Mouse (Mus musculus): ENCODE data around the gene Apof. TPM values are rescaled to one million over a fixed set of nuclear protein-coding genes. Genes with fewer than 3 reads are reported as not detected.
A peak's percentile ranks its signal among the peaks of the same experiment; 100 is the strongest.
"Not testable (repeated sequence)": the region's sequence is repeated elsewhere in the genome, so short reads cannot be mapped to it uniquely, and the experiment has no call there.

The Apof gene
- polyA plus RNA-seq, 1 experiment: 0.58 TPM

DNA sequence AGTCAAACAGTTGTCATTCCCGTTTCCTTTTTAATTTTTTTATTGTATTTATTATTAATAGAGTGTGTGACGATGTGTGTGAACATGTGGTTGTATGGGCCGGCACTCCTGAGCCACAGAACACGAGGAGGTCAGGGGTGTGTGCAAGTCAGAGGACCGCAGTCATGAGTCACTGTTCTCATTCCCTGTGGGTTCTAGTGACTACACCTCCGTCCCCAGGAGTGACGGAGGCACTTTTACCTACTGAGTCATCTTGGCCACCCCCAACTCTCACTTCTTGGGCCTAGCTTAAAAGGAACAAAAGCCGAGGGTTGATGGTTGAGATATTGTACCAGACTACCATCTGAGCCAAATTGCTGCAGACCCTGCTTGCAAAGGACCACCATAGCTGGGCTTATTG lies 12.1 kb upstream of the Apof start:
- peak in 1 of 2 experiments; percentile 42 for DNase-seq (ENCODE audit: extremely low spot score in 1 of 2, low spot score in 1 of 2)

DNA sequence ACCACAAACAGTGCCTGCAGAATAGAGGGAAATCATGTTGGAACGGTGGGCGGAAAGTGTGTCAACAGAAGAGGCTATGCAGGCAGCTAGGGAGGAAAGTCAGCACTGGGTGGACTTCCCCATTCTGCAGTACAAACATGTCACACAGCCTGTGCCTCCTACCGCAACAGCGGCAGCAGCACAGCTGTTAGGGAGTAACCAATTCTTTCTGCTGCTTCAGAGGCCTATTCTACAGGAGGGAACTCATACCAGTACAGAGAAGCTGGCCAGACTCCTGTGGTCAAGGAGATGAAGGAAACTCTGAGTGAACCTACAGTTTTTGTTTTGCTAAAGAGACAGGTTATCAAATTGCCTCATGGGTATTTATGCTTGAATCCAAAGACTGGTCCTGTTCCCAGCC lies 9.5 kb upstream of the Apof start:
- no peak for DNase-seq (ENCODE audit: extremely low spot score in 1 of 2, low spot score in 1 of 2)

GRCm38 (mm10) chr10:128259946-128260345 lies 8.5 kb upstream of the Apof start:
- DNase-seq (ENCODE audit: extremely low spot score in 1 of 2, low spot score in 1 of 2): no peak

GRCm38 (mm10) chr10:128260376-128260775 lies 8.1 kb upstream of the Apof start:
- not testable (repeated sequence) for DNase-seq (ENCODE audit: extremely low spot score in 1 of 2, low spot score in 1 of 2)

DNA sequence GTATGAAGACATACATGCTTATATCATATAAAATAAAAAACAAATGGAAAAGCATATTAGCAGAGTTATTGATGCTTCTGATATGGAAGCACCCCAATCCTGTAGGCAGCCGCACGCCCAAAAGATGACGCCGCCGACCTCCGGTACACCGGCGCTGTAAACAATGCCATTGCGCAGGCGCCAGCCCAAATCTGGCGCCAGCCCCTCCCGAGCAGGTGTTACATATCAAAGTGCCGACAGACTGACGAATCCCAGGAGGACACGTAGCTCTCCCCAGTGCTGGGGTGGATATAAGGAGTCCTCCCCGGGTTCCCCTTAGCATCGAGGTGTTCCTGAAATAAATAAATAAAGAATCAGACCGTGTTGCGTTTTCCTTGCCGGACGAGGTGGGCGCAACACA lies 6.2 kb upstream of the Apof start:
- DNase-seq (ENCODE audit: extremely low spot score in 1 of 2, low spot score in 1 of 2): no peak

- peak in 1 of 2 experiments; percentile 33 for DNase-seq (ENCODE audit: extremely low spot score in 1 of 2, low spot score in 1 of 2)
Observed at GRCm38 (mm10) chr10:128263393-128264310, 4.8 kb upstream of the Apof start.

GRCm38 (mm10) chr10:128269206-128269910 lies 887 bp downstream of the Apof start:
- DNase-seq (ENCODE audit: extremely low spot score in 1 of 2, low spot score in 1 of 2): no peak

GRCm38 (mm10) chr10:128270287-128270841 lies 1.9 kb downstream of the Apof start, which contains the start of gene Stat2:
Gene Stat2, plus strand, starts transcription at chr10:128270559.
- peak; percentile 97 to 98 for DNase-seq (ENCODE audit: extremely low spot score in 1 of 2, low spot score in 1 of 2)

DNA sequence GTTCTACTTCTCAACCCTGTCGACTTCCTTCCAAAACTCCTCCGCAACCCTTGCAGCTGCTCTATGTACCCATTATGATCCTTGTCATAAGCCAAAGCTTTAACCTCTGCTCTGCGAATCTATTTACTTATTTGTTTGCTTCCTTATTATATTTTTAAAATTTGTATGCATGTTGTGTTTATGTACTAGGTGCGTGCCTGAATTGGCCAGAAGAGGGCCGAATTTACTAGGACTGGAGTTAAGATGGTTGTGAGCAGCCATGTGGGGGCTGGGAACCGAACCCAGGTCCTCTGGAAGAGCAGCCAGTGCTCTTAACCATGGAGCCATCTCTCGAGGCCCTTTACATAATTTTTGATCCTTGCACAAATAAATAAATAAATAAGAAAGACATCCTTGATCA lies 2.4 kb downstream of the Apof start:
- no peak for DNase-seq (ENCODE audit: extremely low spot score in 1 of 2, low spot score in 1 of 2)

DNA sequence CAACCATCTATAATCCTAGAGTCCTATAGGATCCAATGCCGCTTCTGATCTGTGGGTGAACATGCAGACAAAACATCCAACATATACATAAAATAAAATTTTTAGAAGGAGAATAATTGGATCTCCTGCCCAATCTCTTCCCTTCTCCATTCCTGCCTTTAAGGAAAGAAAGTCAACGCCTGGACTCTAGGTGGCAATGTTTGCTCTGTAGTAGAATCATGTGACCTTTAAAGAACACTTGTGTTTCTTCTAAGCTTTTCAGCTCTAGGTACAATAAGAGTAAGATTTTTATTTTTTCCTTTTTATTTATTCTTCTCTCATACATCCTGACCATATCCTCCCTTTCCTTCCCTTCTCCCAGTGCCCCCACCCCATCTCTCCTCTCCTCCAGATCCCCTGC lies 3.4 kb downstream of the Apof start:
- DNase-seq (ENCODE audit: extremely low spot score in 1 of 2, low spot score in 1 of 2): no peak

- DNase-seq (ENCODE audit: extremely low spot score in 1 of 2, low spot score in 1 of 2): not testable (repeated sequence)
Observed at GRCm38 (mm10) chr10:128272819-128273439, 4.5 kb downstream of the Apof start.

DNA sequence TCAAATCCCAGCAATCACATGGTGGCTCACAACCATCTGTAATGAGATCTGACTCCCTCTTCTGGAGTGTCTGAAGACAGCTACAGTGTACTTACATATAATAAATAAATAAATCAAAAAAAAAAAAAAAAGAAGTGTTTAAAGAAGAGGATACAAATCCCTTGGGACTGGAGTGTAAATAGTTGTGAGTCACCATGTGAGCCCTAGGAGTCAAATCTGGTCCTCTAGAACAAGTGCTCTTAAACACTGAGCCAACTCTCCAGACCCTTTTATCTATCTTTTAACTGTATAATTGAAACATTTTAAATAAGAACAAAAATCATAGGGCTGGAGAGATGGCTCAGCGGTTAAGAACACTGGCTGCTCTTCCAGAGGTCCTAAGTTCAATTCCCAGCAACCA lies 6.9 kb downstream of the Apof start:
- not testable (repeated sequence) for DNase-seq (ENCODE audit: extremely low spot score in 1 of 2, low spot score in 1 of 2)

DNA sequence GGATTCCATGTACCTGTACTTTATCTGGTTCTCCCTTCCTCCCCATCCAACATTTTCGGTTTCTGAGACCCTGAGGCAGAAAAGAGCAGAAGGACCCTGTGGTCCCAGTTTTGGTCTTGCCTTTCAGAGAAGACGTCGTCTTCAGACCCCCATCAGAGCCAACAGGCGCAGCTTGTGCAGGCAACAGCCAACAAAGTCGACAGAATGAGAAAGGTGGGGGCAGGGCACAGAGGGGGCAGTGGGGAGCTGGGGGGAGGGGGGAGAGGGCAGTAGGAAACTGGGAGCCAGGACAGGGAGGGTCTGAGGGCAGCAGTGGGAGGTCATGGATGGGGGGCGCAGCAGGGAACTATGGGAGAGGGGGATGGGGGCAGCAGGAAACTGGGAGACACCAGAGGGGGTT lies 9.7 kb downstream of the Apof start:
- DNase-seq (ENCODE audit: extremely low spot score in 1 of 2, low spot score in 1 of 2): no peak

DNA sequence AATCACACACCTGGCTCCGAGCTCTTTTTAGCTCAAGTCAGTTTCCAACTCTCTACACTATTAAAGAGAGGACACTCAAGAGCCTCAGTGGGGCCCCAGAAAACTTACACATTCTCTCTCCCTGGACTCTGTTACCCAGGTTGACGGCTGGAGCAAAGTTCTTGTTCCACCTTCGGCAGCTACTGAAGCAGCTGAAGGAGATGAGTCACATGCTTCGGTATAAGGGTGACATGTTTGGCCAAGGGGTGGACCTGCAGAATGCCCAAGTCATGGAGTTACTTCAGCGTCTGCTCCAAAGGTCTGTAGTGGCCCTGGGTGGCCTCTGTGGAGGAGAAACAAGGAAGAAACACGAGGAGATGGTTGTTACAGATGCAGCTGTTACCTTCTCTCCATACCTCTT lies 12.5 kb downstream of the Apof start:
- no peak for DNase-seq (ENCODE audit: extremely low spot score in 1 of 2, low spot score in 1 of 2)

DNA sequence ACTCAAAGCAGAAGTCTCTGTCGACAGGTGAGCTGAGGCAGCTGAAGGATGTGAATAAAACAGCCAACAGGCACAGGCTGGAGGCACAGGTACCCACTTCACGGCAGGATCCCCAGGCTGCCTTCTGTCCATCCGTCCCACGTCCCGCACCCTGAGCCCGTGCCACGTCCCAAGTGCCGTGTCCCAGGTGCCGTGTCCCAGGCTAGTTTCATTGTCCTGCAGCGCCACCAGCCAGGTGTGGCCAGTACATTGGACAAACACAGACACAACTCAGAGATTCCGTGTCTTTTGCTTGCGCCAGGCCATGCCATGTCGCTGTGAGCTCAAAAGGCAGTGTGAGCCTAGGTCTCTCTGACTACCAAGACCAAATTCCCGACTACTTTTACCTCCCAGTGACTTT lies 13.2 kb downstream of the Apof start:
- no peak for DNase-seq (ENCODE audit: extremely low spot score in 1 of 2, low spot score in 1 of 2)

- DNase-seq (ENCODE audit: extremely low spot score in 1 of 2, low spot score in 1 of 2): no peak
Observed at GRCm38 (mm10) chr10:128282886-128283450, 14.5 kb downstream of the Apof start.

DNA sequence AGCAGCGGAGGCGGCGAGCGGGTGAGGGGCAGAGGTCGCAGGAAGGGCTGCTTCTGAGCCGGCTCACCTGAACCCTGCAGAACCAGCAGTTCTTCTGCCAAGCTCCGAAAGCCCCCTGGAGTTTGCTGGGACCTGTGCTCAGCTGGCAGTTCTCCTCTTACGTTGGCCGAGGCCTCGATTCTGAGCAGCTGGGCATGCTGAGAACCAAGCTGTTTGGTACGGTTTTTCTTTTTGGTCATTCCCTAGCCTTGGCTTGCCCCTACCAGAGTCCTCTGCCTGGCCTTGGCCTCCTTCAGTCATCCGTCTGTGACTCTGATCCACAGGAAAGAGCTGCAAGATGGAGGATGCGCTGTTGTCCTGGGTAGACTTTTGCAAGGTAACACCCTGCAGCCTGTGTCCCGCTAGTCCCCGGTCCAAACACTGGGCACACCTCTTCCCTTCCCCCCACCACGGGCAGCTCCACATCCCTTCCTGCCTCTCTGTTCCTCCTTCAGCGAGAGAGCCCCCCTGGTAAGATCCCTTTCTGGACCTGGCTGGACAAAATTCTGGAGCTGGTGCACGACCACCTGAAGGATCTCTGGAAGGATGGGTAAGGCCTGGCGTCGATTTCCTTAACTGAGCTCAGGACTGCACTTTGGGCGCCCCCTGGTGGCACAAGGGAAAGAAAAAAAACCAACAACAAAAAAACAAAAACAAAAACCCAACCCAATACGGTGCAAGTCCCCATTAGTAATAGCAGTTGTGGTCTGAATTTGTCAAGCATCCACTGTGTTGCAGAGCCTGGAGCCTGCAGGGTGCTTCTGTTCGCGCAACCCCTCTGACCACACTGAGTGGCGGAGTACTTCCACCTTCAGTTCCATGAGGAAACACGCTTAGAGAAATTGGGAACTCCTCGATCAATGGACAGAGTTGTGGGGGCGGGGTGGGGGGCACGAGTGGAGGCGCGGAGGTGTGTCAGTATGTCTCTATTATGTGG lies 15.4 kb downstream of the Apof start:
- DNase-seq (ENCODE audit: extremely low spot score in 1 of 2, low spot score in 1 of 2): peak in 1 of 2 experiments; percentile 76

DNA sequence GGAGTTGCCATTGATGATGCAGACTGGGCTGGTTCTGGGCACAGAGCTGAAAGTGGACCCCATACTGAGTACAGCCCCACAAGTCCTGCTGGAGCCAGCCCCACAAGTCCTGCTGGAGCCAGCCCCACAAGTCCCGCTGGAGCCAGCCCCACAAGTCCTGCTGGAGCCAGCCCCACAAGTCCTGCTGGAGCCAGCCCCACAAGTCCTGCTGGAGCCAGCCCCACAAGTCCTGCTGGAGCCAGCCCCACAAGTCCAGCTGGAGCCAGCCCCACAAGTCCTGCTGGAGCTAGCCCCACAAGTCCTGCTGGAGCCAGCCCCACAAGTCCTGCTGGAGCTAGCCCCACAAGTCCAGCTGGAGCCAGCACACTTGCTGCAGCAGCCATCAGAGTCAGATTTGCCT lies 22.1 kb downstream of the Apof start:
- not testable (repeated sequence) for DNase-seq (ENCODE audit: extremely low spot score in 1 of 2, low spot score in 1 of 2)

DNA sequence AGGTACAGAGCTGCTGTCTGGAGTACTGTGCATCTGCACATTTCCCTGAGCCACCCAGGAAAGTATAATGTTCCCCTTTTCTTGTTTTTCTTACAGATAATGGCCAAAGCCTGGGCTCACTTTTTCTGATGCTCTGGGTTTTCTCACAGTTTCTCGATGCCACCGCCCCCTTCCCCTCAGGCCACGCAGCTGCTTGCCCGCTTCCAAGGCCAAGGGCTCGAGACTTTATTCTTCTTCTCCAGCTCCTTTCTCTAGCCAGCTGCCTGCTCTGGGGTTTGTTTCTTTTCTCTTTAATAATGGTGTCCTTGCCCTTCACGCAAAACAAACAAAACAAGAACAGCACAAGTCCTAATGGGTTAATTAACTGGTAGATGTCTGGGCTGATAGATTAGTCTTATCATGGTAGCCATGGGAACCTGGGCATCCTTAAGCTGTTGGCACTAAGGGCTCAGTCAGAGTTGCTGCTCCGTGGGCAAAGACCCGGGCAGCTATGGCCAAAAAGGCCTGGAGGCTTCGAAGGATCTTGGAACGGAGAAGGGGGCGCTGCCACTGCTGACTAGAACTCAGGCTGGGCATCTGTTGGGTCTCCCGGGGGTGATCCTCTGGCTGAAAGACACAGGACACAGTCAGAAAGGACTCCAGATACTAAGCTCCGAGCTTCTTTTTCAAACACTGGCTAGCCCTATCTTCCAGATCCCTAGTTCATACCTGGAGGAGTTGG lies 28.1 kb downstream of the Apof start:
- no peak for DNase-seq (ENCODE audit: extremely low spot score in 1 of 2, low spot score in 1 of 2)
